Mouse (Mus musculus): Measurements from ENCODE around the gene Slc25a13.

Slc25a13 gene

GRCm38 (mm10) chr6:6216507-6217285, at the start of gene Slc25a13:
Slc25a13 (minus strand) TSS chr6:6217173.
- DNase-seq (ENCODE audit: low read depth), result peak; percentile 38

GRCm38 (mm10) chr6:6265761-6266160, 48.8 kb upstream of the Slc25a13 start:
- no peak for DNase-seq (ENCODE audit: low read depth)

- DNase-seq (ENCODE audit: low read depth), result no peak
These were observed 46.4 kb upstream of the Slc25a13 start for GRCm38 (mm10) chr6:6263293-6263911.

- DNase-seq (ENCODE audit: low read depth), result no peak
These were observed 43.9 kb upstream of the Slc25a13 start for GRCm38 (mm10) chr6:6260917-6261316.

- no peak for DNase-seq (ENCODE audit: low read depth)
These were observed 31.5 kb upstream of the Slc25a13 start for GRCm38 (mm10) chr6:6248500-6248899.

- no peak for DNase-seq (ENCODE audit: low read depth)
These were observed 26.9 kb upstream of the Slc25a13 start for GRCm38 (mm10) chr6:6243828-6244227.

GRCm38 (mm10) chr6:6242114-6242513, 25.1 kb upstream of the Slc25a13 start:
- DNase-seq (ENCODE audit: low read depth), result no peak

- DNase-seq (ENCODE audit: low read depth), result no peak
These were observed 19.9 kb upstream of the Slc25a13 start for GRCm38 (mm10) chr6:6236788-6237298.

GRCm38 (mm10) chr6:6230262-6230661, 13.3 kb upstream of the Slc25a13 start:
- no peak for DNase-seq (ENCODE audit: low read depth)

- DNase-seq (ENCODE audit: low read depth), result no peak
These were observed 5.7 kb upstream of the Slc25a13 start for GRCm38 (mm10) chr6:6222721-6223120.

- DNase-seq (ENCODE audit: low read depth), result no peak
These were observed 3.6 kb upstream of the Slc25a13 start for GRCm38 (mm10) chr6:6220574-6220973.

GRCm38 (mm10) chr6:6219661-6220370, 2.8 kb upstream of the Slc25a13 start:
- no peak for DNase-seq (ENCODE audit: low read depth)

- no peak for DNase-seq (ENCODE audit: low read depth)
These were observed 283 bp upstream of the Slc25a13 start for GRCm38 (mm10) chr6:6217286-6217625.

GRCm38 (mm10) chr6:6216120-6216506, 860 bp downstream of the Slc25a13 start:
- DNase-seq (ENCODE audit: low read depth), result no peak

- DNase-seq (ENCODE audit: low read depth), result no peak
These were observed 4.3 kb downstream of the Slc25a13 start for GRCm38 (mm10) chr6:6212360-6213310.

- no peak for DNase-seq (ENCODE audit: low read depth)
These were observed 5.0 kb downstream of the Slc25a13 start for GRCm38 (mm10) chr6:6211958-6212357.

- no peak for DNase-seq (ENCODE audit: low read depth)
These were observed 6.3 kb downstream of the Slc25a13 start for GRCm38 (mm10) chr6:6210637-6211036.

GRCm38 (mm10) chr6:6208351-6209059, 8.5 kb downstream of the Slc25a13 start:
- no peak for DNase-seq (ENCODE audit: low read depth)

GRCm38 (mm10) chr6:6207836-6208235, 9.1 kb downstream of the Slc25a13 start:
- DNase-seq (ENCODE audit: low read depth), result no peak

GRCm38 (mm10) chr6:6207395-6207794, 9.6 kb downstream of the Slc25a13 start:
- DNase-seq (ENCODE audit: low read depth), result no peak

- DNase-seq (ENCODE audit: low read depth), result no peak
These were observed 11.3 kb downstream of the Slc25a13 start for GRCm38 (mm10) chr6:6205599-6206165.

Data from naive thymus-derived CD4-positive, alpha-beta T cell, adult 2 months (primary cell).